Mouse (Mus musculus) lung, postnatal 0 days (tissue): ENCODE results near the gene Vmn1r7.

Source experiments
- CTCF ChIP-seq: IDR thresholded peaks from 2 replicates; pipeline ENCODE4 v1.5.1; 2016; ENCODE audit warnings: antibody characterized with exemption, mild to moderate bottlenecking
- EP300 ChIP-seq: IDR thresholded peaks from 2 replicates; pipeline ENCODE4 v1.6.1; 2016; ENCODE audit warnings: antibody characterized with exemption, mild to moderate bottlenecking, control low read depth

GRCm38 (mm10) chr6:57063730-57064129, 38.6 kb upstream of the Vmn1r7 start:
- TF ChIP-seq EP300 (no peak), CTCF (0 out of 2 replicates have a peak, but pooled peaks have one; percentile 13)
